Mouse (Mus musculus) bone marrow, adult 2 months (tissue): ENCODE results near the gene Ets2. TPM values are rescaled to one million over a fixed set of nuclear protein-coding genes. Genes with fewer than 3 reads are reported as not detected.

Experiments
- H3K27ac ChIP-seq: fragments of 200-500 bp; 2 replicates; pipeline ENCODE4 v1.5.1; 2012; ENCODE audit warnings: low read depth, mild to moderate bottlenecking, control low read depth, inconsistent platforms, low read length; ENCODE audit not compliant: control insufficient read depth, poor library complexity, insufficient read depth
- H3K4me1 ChIP-seq: fragments of 200-500 bp; 2 replicates; pipeline ENCODE4 v1.6.1; 2011; ENCODE audit warnings: low read length; ENCODE audit not compliant: control insufficient read depth, insufficient read depth
- H3K4me3 ChIP-seq: fragments of 200-500 bp; replicated peaks from 2 replicates; pipeline ENCODE3; 2011; ENCODE audit warnings: mild to moderate bottlenecking, low read depth, low read length, control low read depth; ENCODE audit not compliant: control insufficient read depth
- CTCF ChIP-seq: fragments of 200-500 bp; IDR thresholded peaks from 2 replicates; pipeline ENCODE4 v1.5.1; 2011; ENCODE audit warnings: low read length, control low read depth; ENCODE audit not compliant: control insufficient read depth, insufficient read depth
- POLR2A ChIP-seq: fragments of 200-500 bp; IDR thresholded peaks from 2 replicates; pipeline ENCODE4 v1.6.1; 2011; ENCODE audit warnings: low read depth, mild to moderate bottlenecking, control low read depth, low read length, borderline replicate concordance; ENCODE audit not compliant: control insufficient read depth
- polyA plus RNA-seq: library from polyadenylated mRNA; stranded (reverse); fragments of >200 nt; gene quantifications from 2 replicates; pipeline ENCODE4 v1.2.4, GENCODE M21; 2011; ENCODE audit warnings: low replicate concordance; ENCODE audit not compliant: missing spikeins, insufficient read depth, insufficient read length

Ets2 gene
- polyA plus RNA-seq, 1 experiment, result 12.0 TPM

- no peak for TF ChIP-seq CTCF
- no peak for TF ChIP-seq POLR2A
- H3K4me1 ChIP-seq, result peaks cover 2% of the 10 kb centered on the region; the same call in 1 of the 2 replicates
- H3K27ac ChIP-seq, result no peak overlapping the region
- no peak overlapping the region for H3K4me3 ChIP-seq
Observed at GRCm38 (mm10) chr16:95770402-95770801, 68.5 kb downstream of the Ets2 start.

Other genes with a start within 250 kb of the Ets2 start
- gene Erg, start 115.5 kb upstream of the Ets2 start, polyA plus RNA-seq, result 5.6 and 12.3 TPM in 2 replicates